Mouse (Mus musculus) intestine, embryonic 15.5 days (tissue): ENCODE measurements around the gene Atp8a2. TPM values are rescaled to one million over a fixed set of nuclear protein-coding genes. Genes with fewer than 3 reads are reported as not detected.
A peak's percentile ranks its signal among the peaks of the same experiment; 100 is the strongest.
"Not testable (repeated sequence)": the region's sequence is repeated elsewhere in the genome, so short reads cannot be mapped to it uniquely, and the experiment has no call there.

ENCODE experiments used
- ATAC-seq: fragments of 200-750 bp; cut with Nextera tagmentation; 2 replicates; pipeline ENCODE4 v1.8.0; 2017; ENCODE audit warnings: moderate TSS enrichment, moderate library complexity
- H3K27ac ChIP-seq: fragments of 300-500 bp; sonication (generic); 2 replicates; pipeline ENCODE4 v1.5.1; 2015; ENCODE audit warnings: mild to moderate bottlenecking, inconsistent platforms
- H3K27me3 ChIP-seq: fragments of 300-500 bp; sonication (generic); replicated peaks from 2 replicates; pipeline ENCODE4 v1.6.1; 2015; ENCODE audit warnings: inconsistent platforms
- H3K36me3 ChIP-seq: fragments of 300-500 bp; sonication (generic); 2 replicates; pipeline ENCODE4 v1.6.1; 2015; ENCODE audit warnings: inconsistent platforms
- H3K4me1 ChIP-seq: fragments of 300-500 bp; sonication (generic); replicated peaks from 2 replicates; pipeline ENCODE4 v1.6.1; 2015; ENCODE audit warnings: inconsistent platforms
- H3K4me2 ChIP-seq: fragments of 300-500 bp; sonication (generic); replicated peaks from 2 replicates; pipeline ENCODE4 v1.6.1; 2015; ENCODE audit warnings: mild to moderate bottlenecking, inconsistent platforms
- H3K4me3 ChIP-seq: fragments of 300-500 bp; sonication (generic); replicated peaks from 2 replicates; pipeline ENCODE4 v1.5.1; 2015; ENCODE audit warnings: inconsistent platforms
- H3K9ac ChIP-seq: fragments of 300-500 bp; sonication (generic); 2 replicates; pipeline ENCODE4 v1.6.1; 2015; ENCODE audit warnings: inconsistent platforms
- H3K9me3 ChIP-seq: fragments of 300-500 bp; sonication (generic); 2 replicates; pipeline ENCODE4 v1.6.1; 2016; ENCODE audit warnings: inconsistent platforms
- WGBS: fragments of 180-500 bp; shearing (Covaris S2); methylation state at CpG from one replicate; pipeline ENCODE4 v1.1.7; 2015; 5-methylcytosine and 5-hydroxymethylcytosine counted together
- polyA plus RNA-seq: library from polyadenylated mRNA; unstranded; fragments of >200 nt; fragmentation: Nextera tagmentation; extraction: Ambion mirVana; gene quantifications from 2 replicates; pipeline ENCODE4 v1.2.1, GENCODE M21; 2015

The Atp8a2 gene
- polyA plus RNA-seq, 1 experiment from 2014 or later, result 7.0 TPM

GRCm38 (mm10) chr14:59629308-59629707 lies 567.7 kb downstream of the Atp8a2 start:
- no peaks in the 10 kb centered on the region for H3K9me3 ChIP-seq
- H3K27me3 ChIP-seq, result no peaks in the 10 kb centered on the region
- 93% methylated on average over 15 of the region's 15 CpGs for WGBS
- H3K36me3 ChIP-seq, result 0 out of 2 replicates have a peak, but pooled peaks cover 6% of the 10 kb centered on the region
- no peak overlapping the region for H3K9ac ChIP-seq
- H3K4me2 ChIP-seq, result no peak overlapping the region
- no peak for ATAC-seq
- H3K4me1 ChIP-seq, result peaks cover 13% of the 10 kb centered on the region; the same call in 1 of the 2 replicates
- no peak overlapping the region for H3K27ac ChIP-seq
- H3K4me3 ChIP-seq, result no peak overlapping the region

- Histone ChIP-seq H3K27ac (no peak overlapping the region), H3K9ac (no peak overlapping the region)
- 23% methylated on average over 7 of the region's 7 CpGs for WGBS
Measured at GRCm38 (mm10) chr14:59627823-59628222, 569.2 kb downstream of the Atp8a2 start.

GRCm38 (mm10) chr14:59627142-59627680 lies 569.8 kb downstream of the Atp8a2 start:
- Histone ChIP-seq H3K9ac (no peak overlapping the region), H3K36me3 (0 out of 2 replicates have a peak, but pooled peaks cover 6% of the 10 kb centered on the region), H3K9me3 (no peaks in the 10 kb centered on the region), H3K27me3 (no peaks in the 10 kb centered on the region; the same call in 1 of the 2 replicates), H3K27ac (no peak overlapping the region), H3K4me2 (peak overlapping the region; percentile 95), H3K4me3 (peak overlapping the region; percentile 75), H3K4me1 (peaks cover 13% of the 10 kb centered on the region; the same call in 1 of the 2 replicates)
- no peak for ATAC-seq
- 29% methylated on average over 9 of the region's 9 CpGs for WGBS

More at GRCm38 (mm10) chr14:59627823-59628222, 569.2 kb downstream of the Atp8a2 start:
- no peaks in the 10 kb centered on the region for H3K9me3 ChIP-seq
- 0 out of 2 replicates have a peak, but pooled peaks cover 6% of the 10 kb centered on the region for H3K36me3 ChIP-seq
- no peak for ATAC-seq
- H3K4me1 ChIP-seq, result peaks cover 13% of the 10 kb centered on the region; the same call in 1 of the 2 replicates
- H3K4me2 ChIP-seq, result peak overlapping the region; percentile 95
- H3K4me3 ChIP-seq, result peak overlapping the region; percentile 75
- H3K27me3 ChIP-seq, result no peaks in the 10 kb centered on the region

GRCm38 (mm10) chr14:59626711-59627110 lies 570.3 kb downstream of the Atp8a2 start:
- 24% methylated on average over 8 of the region's 8 CpGs for WGBS

GRCm38 (mm10) chr14:59625806-59626364 lies 571.1 kb downstream of the Atp8a2 start:
- H3K4me1 ChIP-seq, result peaks cover 13% of the 10 kb centered on the region; the same call in 1 of the 2 replicates
- H3K4me2 ChIP-seq, result peak overlapping the region; percentile 95
- no peaks in the 10 kb centered on the region; the same call in 1 of the 2 replicates for H3K27me3 ChIP-seq
- 0 out of 2 replicates have a peak, but pooled peaks cover 6% of the 10 kb centered on the region for H3K36me3 ChIP-seq
- H3K27ac ChIP-seq, result peak overlapping the region; percentile 82
- peak overlapping the region; percentile 75 for H3K4me3 ChIP-seq
- H3K9ac ChIP-seq, result peak overlapping the region; percentile 55
- H3K9me3 ChIP-seq, result no peaks in the 10 kb centered on the region
- under 1% methylated on average over 51 of the region's 51 CpGs for WGBS
- ATAC-seq, result peak; percentile 60

More at GRCm38 (mm10) chr14:59626711-59627110, 570.3 kb downstream of the Atp8a2 start:
- no peaks in the 10 kb centered on the region for H3K9me3 ChIP-seq
- peaks cover 13% of the 10 kb centered on the region; the same call in 1 of the 2 replicates for H3K4me1 ChIP-seq
- H3K27ac ChIP-seq, result 0 out of 2 replicates have a peak overlapping the region, but pooled peaks have one; percentile 82
- peak overlapping the region; percentile 75 for H3K4me3 ChIP-seq
- ATAC-seq, result no peak; the same call in 1 of the 2 replicates
- H3K27me3 ChIP-seq, result no peaks in the 10 kb centered on the region; the same call in 1 of the 2 replicates
- H3K9ac ChIP-seq, result peak overlapping the region; percentile 55; the same call in 1 of the 2 replicates
- H3K4me2 ChIP-seq, result peak overlapping the region; percentile 95
- 0 out of 2 replicates have a peak, but pooled peaks cover 6% of the 10 kb centered on the region for H3K36me3 ChIP-seq

- Histone ChIP-seq H3K4me1 (peaks cover 13% of the 10 kb centered on the region; the same call in 1 of the 2 replicates), H3K27ac (peak within 1 kb of the TSS; percentile 82), H3K4me2 (peak within 1 kb of the TSS; percentile 95), H3K4me3 (peak within 1 kb of the TSS; percentile 75), H3K9ac (peak within 1 kb of the TSS; percentile 55), H3K9me3 (no peaks in the 10 kb centered on the region), H3K27me3 (no peaks in the 10 kb centered on the region; the same call in 1 of the 2 replicates), H3K36me3 (0 out of 2 replicates have a peak, but pooled peaks cover 6% of the 10 kb centered on the region)
- ATAC-seq, result peak; percentile 92
- under 1% methylated on average over 64 of the region's 65 CpGs for WGBS
Measured at GRCm38 (mm10) chr14:59625158-59625805, 571.7 kb downstream of the Atp8a2 start, which contains the start of gene Shisa2. Gene Shisa2, plus strand, starts transcription at chr14:59625308.

- Histone ChIP-seq H3K27me3 (no peaks in the 10 kb centered on the region; the same call in 1 of the 2 replicates), H3K4me1 (peaks cover 13% of the 10 kb centered on the region; the same call in 1 of the 2 replicates), H3K36me3 (0 out of 2 replicates have a peak, but pooled peaks cover 1% of the 10 kb centered on the region), H3K27ac (no peak overlapping the region), H3K4me2 (no peak overlapping the region; the same call in 1 of the 2 replicates), H3K4me3 (no peak overlapping the region), H3K9me3 (no peaks in the 10 kb centered on the region), H3K9ac (no peak overlapping the region)
- 43% methylated on average over 9 of the region's 9 CpGs for WGBS
- no peak for ATAC-seq
Measured at GRCm38 (mm10) chr14:59624326-59624885, 572.6 kb downstream of the Atp8a2 start.

- H3K4me2 ChIP-seq, result no peak overlapping the region
- H3K4me3 ChIP-seq, result no peak overlapping the region
- peak; percentile 81 for ATAC-seq
- H3K27me3 ChIP-seq, result no peaks in the 10 kb centered on the region
- 0 out of 2 replicates have a peak overlapping the region, but pooled peaks have one; percentile 13 for H3K27ac ChIP-seq
- H3K4me1 ChIP-seq, result 0 out of 2 replicates have a peak, but pooled peaks cover 5% of the 10 kb centered on the region
- H3K9ac ChIP-seq, result no peak overlapping the region
- 47% methylated on average over 7 of the region's 7 CpGs for WGBS
- no peaks in the 10 kb centered on the region for H3K9me3 ChIP-seq
- no peaks in the 10 kb centered on the region for H3K36me3 ChIP-seq
Measured at GRCm38 (mm10) chr14:59616802-59617201, 580.2 kb downstream of the Atp8a2 start.

- not testable (repeated sequence) for H3K4me2 ChIP-seq, H3K27ac ChIP-seq, H3K4me1 ChIP-seq, H3K4me3 ChIP-seq, H3K36me3 ChIP-seq, ATAC-seq, H3K9me3 ChIP-seq, H3K27me3 ChIP-seq, H3K9ac ChIP-seq
- WGBS, result 80% methylated on average over 3 of the region's 3 CpGs
Measured at GRCm38 (mm10) chr14:59614149-59614548, 582.8 kb downstream of the Atp8a2 start.

GRCm38 (mm10) chr14:59612920-59613625 lies 583.9 kb downstream of the Atp8a2 start:
- Histone ChIP-seq H3K4me3 (no peak overlapping the region), H3K9me3 (no peaks in the 10 kb centered on the region), H3K36me3 (no peaks in the 10 kb centered on the region), H3K27me3 (no peaks in the 10 kb centered on the region), H3K27ac (no peak overlapping the region), H3K4me1 (0 out of 2 replicates have a peak, but pooled peaks cover 5% of the 10 kb centered on the region), H3K9ac (no peak overlapping the region), H3K4me2 (no peak overlapping the region)
- ATAC-seq, result peak; percentile 46; the same call in 1 of the 2 replicates
- WGBS, result 49% methylated on average over 14 of the region's 14 CpGs

GRCm38 (mm10) chr14:59607021-59607420 lies 590.0 kb downstream of the Atp8a2 start:
- Histone ChIP-seq H3K36me3 (no peaks in the 10 kb centered on the region), H3K4me2 (no peak overlapping the region), H3K9me3 (no peaks in the 10 kb centered on the region), H3K4me1 (no peaks in the 10 kb centered on the region), H3K27me3 (no peaks in the 10 kb centered on the region), H3K9ac (no peak overlapping the region), H3K4me3 (no peak overlapping the region), H3K27ac (no peak overlapping the region)
- ATAC-seq, result no peak
- 60% methylated on average over 3 of the region's 3 CpGs for WGBS
